Mouse (Mus musculus): Measurements from ENCODE around the gene Fyn.

The Fyn gene

GRCm38 (mm10) chr10:39368572-39369135 is at the start of gene Fyn:
Fyn (plus strand) TSS chr10:39368855.
- no peak for DNase-seq (ENCODE audit: low read depth)

GRCm38 (mm10) chr10:39320798-39321622 is 47.6 kb upstream of the Fyn start:
- no peak for DNase-seq (ENCODE audit: low read depth)

- no peak for DNase-seq (ENCODE audit: low read depth)
Observed at GRCm38 (mm10) chr10:39321623-39321985, 47.1 kb upstream of the Fyn start.

GRCm38 (mm10) chr10:39322143-39322542 is 46.5 kb upstream of the Fyn start:
- peak; percentile 85 for DNase-seq (ENCODE audit: low read depth)

GRCm38 (mm10) chr10:39324291-39324690 is 44.4 kb upstream of the Fyn start:
- peak; percentile 57 for DNase-seq (ENCODE audit: low read depth)

GRCm38 (mm10) chr10:39328661-39329060 is 40.0 kb upstream of the Fyn start:
- no peak for DNase-seq (ENCODE audit: low read depth)

- DNase-seq (ENCODE audit: low read depth) = peak; percentile 17
Observed at GRCm38 (mm10) chr10:39334320-39334719, 34.3 kb upstream of the Fyn start.

- DNase-seq (ENCODE audit: low read depth) = peak; percentile 52
Observed at GRCm38 (mm10) chr10:39335880-39336279, 32.8 kb upstream of the Fyn start.

- DNase-seq (ENCODE audit: low read depth) = no peak
Observed at GRCm38 (mm10) chr10:39339189-39339968, 29.3 kb upstream of the Fyn start.

GRCm38 (mm10) chr10:39339969-39340236 is 28.8 kb upstream of the Fyn start:
- no peak for DNase-seq (ENCODE audit: low read depth)

- DNase-seq (ENCODE audit: low read depth) = peak; percentile 77
Observed at GRCm38 (mm10) chr10:39343551-39343950, 25.1 kb upstream of the Fyn start.

GRCm38 (mm10) chr10:39345921-39346320 is 22.7 kb upstream of the Fyn start:
- DNase-seq (ENCODE audit: low read depth) = peak; percentile 64

GRCm38 (mm10) chr10:39349781-39350364 is 18.8 kb upstream of the Fyn start:
- DNase-seq (ENCODE audit: low read depth) = no peak

- DNase-seq (ENCODE audit: low read depth) = no peak
Observed at GRCm38 (mm10) chr10:39364196-39364595, 4.5 kb upstream of the Fyn start.

GRCm38 (mm10) chr10:39369502-39369931 is 862 bp downstream of the Fyn start:
- peak; percentile 98 for DNase-seq (ENCODE audit: low read depth)

- DNase-seq (ENCODE audit: low read depth) = peak; percentile 70
Observed at GRCm38 (mm10) chr10:39369977-39370785, 1.5 kb downstream of the Fyn start.

GRCm38 (mm10) chr10:39370786-39371221 is 2.1 kb downstream of the Fyn start:
- peak; percentile 60 for DNase-seq (ENCODE audit: low read depth)

GRCm38 (mm10) chr10:39371467-39371866 is 2.8 kb downstream of the Fyn start:
- peak; percentile 34 for DNase-seq (ENCODE audit: low read depth)

GRCm38 (mm10) chr10:39371991-39372390 is 3.3 kb downstream of the Fyn start:
- no peak for DNase-seq (ENCODE audit: low read depth)

- DNase-seq (ENCODE audit: low read depth) = no peak
Observed at GRCm38 (mm10) chr10:39376676-39377075, 8.0 kb downstream of the Fyn start.

GRCm38 (mm10) chr10:39377219-39377618 is 8.6 kb downstream of the Fyn start:
- no peak for DNase-seq (ENCODE audit: low read depth)
